Mouse (Mus musculus): ENCODE measurements around the gene Tspan18. TPM values are rescaled to one million over a fixed set of nuclear protein-coding genes. Genes with fewer than 3 reads are reported as not detected.

Gene Tspan18
- polyA plus RNA-seq, 1 experiment, result 10.7 TPM

DNA sequence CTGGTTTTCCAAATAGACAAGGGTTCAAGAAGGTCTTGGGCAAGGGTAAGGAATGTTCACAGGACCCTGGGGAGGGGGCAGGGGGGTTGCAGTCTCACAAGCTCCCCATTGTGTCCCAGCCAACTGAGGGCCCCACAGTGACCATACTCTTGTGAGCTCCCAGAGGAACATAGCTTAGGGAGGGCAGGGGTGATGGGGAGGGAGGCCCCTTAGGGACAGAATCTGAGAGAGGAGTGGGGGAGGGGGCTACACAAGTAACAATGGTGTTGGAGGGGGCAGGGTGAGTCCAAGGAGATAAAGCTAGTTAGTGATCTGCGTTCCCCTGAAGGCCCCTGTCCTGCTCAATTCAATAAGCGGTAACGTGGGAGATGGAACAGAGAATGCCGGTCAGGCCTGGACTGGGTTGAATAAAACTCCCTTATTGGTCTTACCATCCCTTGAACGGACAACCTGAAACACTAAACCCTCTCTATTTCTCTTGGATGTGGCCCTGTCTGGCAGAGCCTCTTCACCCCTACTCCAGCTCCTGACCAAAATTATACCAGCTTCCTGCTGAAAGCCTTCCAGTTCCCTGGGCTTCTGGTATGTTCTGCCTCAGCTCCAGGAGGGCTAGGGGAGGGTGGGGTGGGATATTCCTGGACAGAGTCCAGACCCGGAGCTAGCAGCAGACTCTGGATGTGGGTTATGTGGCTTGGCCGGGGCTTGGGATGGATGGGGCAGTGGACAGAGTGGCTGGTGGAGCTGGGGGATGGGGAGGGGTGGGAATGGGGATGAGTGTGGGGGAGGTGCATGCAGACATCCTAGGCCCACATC, 50.6 kb downstream of the Tspan18 start:
- DNase-seq, result no peak
- H3K27ac ChIP-seq (ENCODE audit: control insufficient read depth, insufficient read depth, low read length), result no peak overlapping the region
- H3K27me3 ChIP-seq (ENCODE audit: control insufficient read depth, insufficient read depth, low read length), result no peaks in the 10 kb centered on the region
- H3K4me1 ChIP-seq (replicated peaks; ENCODE audit: control insufficient read depth, insufficient read depth, low read length), result no peaks in the 10 kb centered on the region
- H3K36me3 ChIP-seq (ENCODE audit: control insufficient read depth, insufficient read depth, low read length), result no peaks in the 10 kb centered on the region
- no peak overlapping the region for H3K4me3 ChIP-seq (ENCODE audit: control insufficient read depth, insufficient read depth, low read length)
- TF ChIP-seq POLR2A (IDR thresholded peaks at IDR 0.05; ENCODE audit: control insufficient read depth, extremely low read depth, insufficient read depth, low read length, poor library complexity) (no peak), CTCF (IDR thresholded peaks at IDR 0.05; ENCODE audit: borderline replicate concordance, control insufficient read depth, extremely low read depth, insufficient read depth, low read length, poor library complexity) (no peak)
- WGBS, result 92% methylated on average over 7 of the region's 7 CpGs

- no peak for DNase-seq
- Histone ChIP-seq H3K27me3 (ENCODE audit: control insufficient read depth, insufficient read depth, low read length) (no peaks in the 10 kb centered on the region), H3K36me3 (ENCODE audit: control insufficient read depth, insufficient read depth, low read length) (no peaks in the 10 kb centered on the region), H3K4me3 (ENCODE audit: control insufficient read depth, insufficient read depth, low read length) (no peak overlapping the region), H3K27ac (ENCODE audit: control insufficient read depth, insufficient read depth, low read length) (no peak overlapping the region), H3K4me1 (replicated peaks; ENCODE audit: control insufficient read depth, insufficient read depth, low read length) (no peaks in the 10 kb centered on the region)
- 93% methylated on average over 4 of the region's 4 CpGs for WGBS
- TF ChIP-seq POLR2A (IDR thresholded peaks at IDR 0.05; ENCODE audit: control insufficient read depth, extremely low read depth, insufficient read depth, low read length, poor library complexity), result no peak
- TF ChIP-seq CTCF (IDR thresholded peaks at IDR 0.05; ENCODE audit: borderline replicate concordance, control insufficient read depth, extremely low read depth, insufficient read depth, low read length, poor library complexity), result no peak
These were observed 51.7 kb downstream of the Tspan18 start for GRCm38 (mm10) chr2:93282636-93283035.

DNA sequence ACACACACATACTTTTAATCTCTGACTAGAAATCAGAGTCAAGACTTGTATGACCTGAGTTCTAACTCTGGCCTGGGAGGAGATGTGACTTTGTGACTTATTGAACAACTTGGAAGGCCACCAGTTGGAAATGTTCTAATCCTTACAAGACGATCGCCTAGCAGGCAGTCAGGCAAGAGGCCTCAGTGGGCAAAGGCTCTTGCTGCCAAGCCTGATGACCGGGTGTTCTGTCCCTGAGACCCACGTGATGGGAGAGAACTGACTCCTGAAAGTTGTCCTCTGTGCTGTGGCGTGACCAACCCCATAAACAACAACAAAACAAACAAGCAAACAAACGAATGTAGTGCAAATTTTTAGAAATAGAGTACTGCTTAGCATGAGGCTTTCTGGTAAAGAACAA, 52.8 kb downstream of the Tspan18 start:
- Histone ChIP-seq H3K27ac (ENCODE audit: control insufficient read depth, insufficient read depth, low read length) (no peak overlapping the region), H3K4me3 (ENCODE audit: control insufficient read depth, insufficient read depth, low read length) (no peak overlapping the region), H3K4me1 (replicated peaks; ENCODE audit: control insufficient read depth, insufficient read depth, low read length) (no peaks in the 10 kb centered on the region), H3K36me3 (ENCODE audit: control insufficient read depth, insufficient read depth, low read length) (no peaks in the 10 kb centered on the region), H3K27me3 (ENCODE audit: control insufficient read depth, insufficient read depth, low read length) (no peaks in the 10 kb centered on the region)
- no peak for DNase-seq
- 87% methylated on average over 6 of the region's 6 CpGs for WGBS
- TF ChIP-seq CTCF (IDR thresholded peaks at IDR 0.05; ENCODE audit: borderline replicate concordance, control insufficient read depth, extremely low read depth, insufficient read depth, low read length, poor library complexity) (no peak), POLR2A (IDR thresholded peaks at IDR 0.05; ENCODE audit: control insufficient read depth, extremely low read depth, insufficient read depth, low read length, poor library complexity) (no peak)

DNA sequence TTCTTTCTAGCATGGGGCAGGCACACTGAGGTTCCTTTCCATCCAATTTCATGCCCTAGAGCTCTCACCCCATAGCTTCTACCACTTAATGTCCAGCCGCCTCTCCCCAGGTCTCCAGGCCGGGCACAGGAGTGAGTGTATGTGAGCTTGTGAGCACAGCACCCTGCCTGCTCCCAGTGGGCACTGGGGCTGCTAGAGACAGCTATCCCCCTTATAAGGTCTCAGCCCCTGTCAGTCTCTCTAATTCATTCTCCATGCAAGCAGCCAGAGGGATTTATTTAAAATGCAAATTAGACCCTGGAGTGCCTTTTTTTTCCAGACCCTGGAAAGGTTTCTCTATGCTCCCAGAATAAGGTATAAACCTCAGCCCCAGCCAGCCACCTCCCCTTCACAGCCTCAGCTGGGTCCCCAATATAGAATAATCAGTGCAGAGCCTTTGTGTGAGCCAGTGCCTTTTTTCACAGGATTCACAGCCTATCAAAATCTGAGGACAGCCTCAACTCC, 54.1 kb downstream of the Tspan18 start:
- H3K27me3 ChIP-seq (ENCODE audit: control insufficient read depth, insufficient read depth, low read length), result no peaks in the 10 kb centered on the region
- DNase-seq, result no peak
- WGBS, result 94% methylated on average over 2 of the region's 2 CpGs
- TF ChIP-seq CTCF (IDR thresholded peaks at IDR 0.05; ENCODE audit: borderline replicate concordance, control insufficient read depth, extremely low read depth, insufficient read depth, low read length, poor library complexity) (no peak), POLR2A (IDR thresholded peaks at IDR 0.05; ENCODE audit: control insufficient read depth, extremely low read depth, insufficient read depth, low read length, poor library complexity) (no peak)
- H3K4me1 ChIP-seq (replicated peaks; ENCODE audit: control insufficient read depth, insufficient read depth, low read length), result no peaks in the 10 kb centered on the region
- H3K4me3 ChIP-seq (ENCODE audit: control insufficient read depth, insufficient read depth, low read length), result no peak overlapping the region
- no peak overlapping the region for H3K27ac ChIP-seq (ENCODE audit: control insufficient read depth, insufficient read depth, low read length)
- no peaks in the 10 kb centered on the region for H3K36me3 ChIP-seq (ENCODE audit: control insufficient read depth, insufficient read depth, low read length)

GRCm38 (mm10) chr2:93278181-93278975, 55.9 kb downstream of the Tspan18 start:
- Histone ChIP-seq H3K27ac (ENCODE audit: control insufficient read depth, insufficient read depth, low read length) (no peak overlapping the region), H3K36me3 (ENCODE audit: control insufficient read depth, insufficient read depth, low read length) (no peaks in the 10 kb centered on the region)

DNA sequence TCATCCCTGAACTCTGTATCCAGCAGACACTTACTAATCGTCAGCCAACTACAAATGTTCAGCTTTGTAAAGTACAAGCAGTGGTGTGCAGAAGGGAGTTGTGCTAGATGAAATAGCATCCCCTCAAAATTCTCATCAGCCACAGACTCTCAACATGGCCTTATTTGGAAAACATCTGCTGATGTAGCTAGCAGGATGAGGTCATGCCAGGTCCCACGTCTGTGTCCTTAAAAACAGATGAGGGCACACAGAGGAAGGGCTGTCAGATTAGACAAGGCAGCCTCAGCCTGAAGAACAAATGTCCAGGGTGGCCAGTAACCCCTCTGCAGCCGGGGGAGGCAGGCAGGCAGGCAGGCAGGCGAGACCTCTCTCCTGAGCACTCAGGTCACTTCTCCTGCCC, 56.8 kb downstream of the Tspan18 start:
- TF ChIP-seq POLR2A (IDR thresholded peaks at IDR 0.05; ENCODE audit: control insufficient read depth, extremely low read depth, insufficient read depth, low read length, poor library complexity) (no peak), CTCF (IDR thresholded peaks at IDR 0.05; ENCODE audit: borderline replicate concordance, control insufficient read depth, extremely low read depth, insufficient read depth, low read length, poor library complexity) (no peak)

More at GRCm38 (mm10) chr2:93278181-93278975, 55.9 kb downstream of the Tspan18 start:
- H3K4me3 ChIP-seq (ENCODE audit: control insufficient read depth, insufficient read depth, low read length), result no peak overlapping the region
- no peak for DNase-seq
- 59% methylated on average over 11 of the region's 11 CpGs for WGBS
- no peaks in the 10 kb centered on the region for H3K4me1 ChIP-seq (replicated peaks; ENCODE audit: control insufficient read depth, insufficient read depth, low read length)
- TF ChIP-seq CTCF (IDR thresholded peaks at IDR 0.05; ENCODE audit: borderline replicate concordance, control insufficient read depth, extremely low read depth, insufficient read depth, low read length, poor library complexity) (no peak), POLR2A (IDR thresholded peaks at IDR 0.05; ENCODE audit: control insufficient read depth, extremely low read depth, insufficient read depth, low read length, poor library complexity) (no peak)
- no peaks in the 10 kb centered on the region for H3K27me3 ChIP-seq (ENCODE audit: control insufficient read depth, insufficient read depth, low read length)

More for the DNA sequence above, 56.8 kb downstream of the Tspan18 start:
- Histone ChIP-seq H3K27me3 (ENCODE audit: control insufficient read depth, insufficient read depth, low read length) (no peaks in the 10 kb centered on the region), H3K27ac (ENCODE audit: control insufficient read depth, insufficient read depth, low read length) (no peak overlapping the region), H3K4me1 (replicated peaks; ENCODE audit: control insufficient read depth, insufficient read depth, low read length) (no peaks in the 10 kb centered on the region), H3K4me3 (ENCODE audit: control insufficient read depth, insufficient read depth, low read length) (no peak overlapping the region), H3K36me3 (ENCODE audit: control insufficient read depth, insufficient read depth, low read length) (no peaks in the 10 kb centered on the region)
- no peak for DNase-seq
- WGBS, result 64% methylated on average over 4 of the region's 4 CpGs
